In the genomic region with DNA sequence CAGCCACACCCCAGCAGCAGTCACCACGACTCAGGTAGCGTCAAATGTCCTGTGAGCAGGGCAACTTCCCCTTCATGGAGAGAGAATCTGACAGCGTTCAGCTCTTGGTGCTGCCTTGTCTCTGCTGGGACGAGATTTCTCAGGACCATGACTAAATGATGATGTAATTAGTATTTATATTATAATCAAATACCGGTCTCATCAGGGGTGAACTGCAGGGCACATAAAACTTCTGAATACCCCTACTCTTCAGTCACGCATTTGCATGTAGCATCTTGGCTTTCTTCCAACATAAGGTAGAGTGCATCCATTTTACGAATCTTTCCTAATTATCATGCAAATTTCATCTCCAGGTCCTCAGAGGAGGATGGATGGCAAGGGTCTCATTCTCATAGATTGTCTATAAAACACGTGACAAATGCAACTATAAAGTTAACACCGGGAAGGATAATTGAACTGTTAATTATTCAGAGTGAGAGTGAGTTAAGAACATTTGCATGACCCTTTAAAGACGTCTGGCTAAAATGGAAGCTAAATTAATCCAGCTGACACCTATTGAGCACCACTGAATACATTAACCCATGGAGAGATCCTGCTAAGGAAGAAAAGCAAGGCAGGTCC, we compare ENCODE assay signal across 21 mouse cellular contexts. TPM values are rescaled to one million over a fixed set of nuclear protein-coding genes. Genes with fewer than 3 reads are reported as not detected.
DNase-seq lines count a peak whose midpoint lies in the region; ATAC-seq lines count a peak whose summit lies in the region.
"Had no signal": no experiment of that assay in that cellular context is flagged by ENCODE, and none has a peak within 500 bp of the region (broad histone marks: within the 10 kb centered on the region; RNA-seq: fewer than 3 reads in every experiment).

No protein-coding gene starts in this region.

- no peaks in the 10 kb centered on the region for H3K4me1 ChIP-seq in forebrain, embryonic 15.5 days
- no peaks in the 10 kb centered on the region for H3K4me1 ChIP-seq in forebrain, embryonic 10.5 days
- H3K4me1 ChIP-seq in hindbrain, embryonic 12.5 days = no peaks in the 10 kb centered on the region
- H3K4me1 ChIP-seq in hindbrain, embryonic 10.5 days (replicated peaks) = no peaks in the 10 kb centered on the region
- H3K4me1 ChIP-seq in hindbrain, embryonic 13.5 days (replicated peaks) = peaks cover 4% of the 10 kb centered on the region; the same call in 1 of the 2 replicates
- H3K4me1 ChIP-seq in neural tube, embryonic 13.5 days (replicated peaks) = peaks cover 8% of the 10 kb centered on the region; the same call in 1 of the 2 replicates
- H3K4me1 ChIP-seq: embryonic facial prominence, embryonic 15.5 days had no signal

- no peaks in the 10 kb centered on the region for H3K36me3 ChIP-seq in forebrain, embryonic 15.5 days
- H3K36me3 ChIP-seq in forebrain, embryonic 10.5 days (replicated peaks) = no peaks in the 10 kb centered on the region
- H3K36me3 ChIP-seq in hindbrain, embryonic 12.5 days = no peaks in the 10 kb centered on the region
- no peaks in the 10 kb centered on the region for H3K36me3 ChIP-seq in hindbrain, embryonic 10.5 days
- H3K36me3 ChIP-seq in hindbrain, embryonic 13.5 days = no peaks in the 10 kb centered on the region
- no peaks in the 10 kb centered on the region for H3K36me3 ChIP-seq in neural tube, embryonic 13.5 days
- H3K36me3 ChIP-seq: embryonic facial prominence, embryonic 15.5 days had no signal

- no peak overlapping the region for H3K9ac ChIP-seq in forebrain, embryonic 15.5 days (replicated peaks)
- H3K9ac ChIP-seq in hindbrain, embryonic 12.5 days = no peak overlapping the region
- no peak overlapping the region for H3K9ac ChIP-seq in hindbrain, embryonic 13.5 days
- no peak overlapping the region for H3K9ac ChIP-seq in neural tube, embryonic 13.5 days
- H3K9ac ChIP-seq: embryonic facial prominence, embryonic 15.5 days had no signal

- H3K27me3 ChIP-seq in forebrain, embryonic 15.5 days = no peaks in the 10 kb centered on the region
- H3K27me3 ChIP-seq in forebrain, embryonic 10.5 days (ENCODE audit: poor library complexity, severe bottlenecking) = no peaks in the 10 kb centered on the region
- H3K27me3 ChIP-seq in hindbrain, embryonic 12.5 days = no peaks in the 10 kb centered on the region
- H3K27me3 ChIP-seq in hindbrain, embryonic 10.5 days (ENCODE audit: insufficient read depth, poor library complexity, severe bottlenecking) = no peaks in the 10 kb centered on the region
- no peaks in the 10 kb centered on the region for H3K27me3 ChIP-seq in hindbrain, embryonic 13.5 days
- H3K27me3 ChIP-seq in neural tube, embryonic 13.5 days = no peaks in the 10 kb centered on the region
- H3K27me3 ChIP-seq: embryonic facial prominence, embryonic 15.5 days had no signal

- WGBS in forebrain, embryonic 15.5 days = 24% methylated on average over 10 of the region's 10 CpGs
- 81% methylated on average over 10 of the region's 10 CpGs for WGBS in forebrain, embryonic 10.5 days
- WGBS in hindbrain, embryonic 12.5 days = 49% methylated on average over 10 of the region's 10 CpGs
- WGBS in hindbrain, embryonic 10.5 days = 80% methylated on average over 10 of the region's 10 CpGs
- 38% methylated on average over 10 of the region's 10 CpGs for WGBS in hindbrain, embryonic 13.5 days
- 26% methylated on average over 10 of the region's 10 CpGs for WGBS in neural tube, embryonic 13.5 days

- H3K27ac ChIP-seq in forebrain, embryonic 15.5 days (replicated peaks) = 0 out of 2 replicates have a peak overlapping the region, but pooled peaks have one; percentile 11
- H3K27ac ChIP-seq in forebrain, embryonic 10.5 days = no peak overlapping the region
- H3K27ac ChIP-seq in hindbrain, embryonic 12.5 days = no peak overlapping the region
- H3K27ac ChIP-seq in hindbrain, embryonic 10.5 days = no peak overlapping the region
- no peak overlapping the region for H3K27ac ChIP-seq in hindbrain, embryonic 13.5 days
- 0 out of 2 replicates have a peak overlapping the region, but pooled peaks have one; percentile 46 for H3K27ac ChIP-seq in neural tube, embryonic 13.5 days (replicated peaks)
- H3K27ac ChIP-seq: embryonic facial prominence, embryonic 15.5 days; gastrocnemius, adult 2 months had no signal

- H3K4me2 ChIP-seq in forebrain, embryonic 15.5 days (replicated peaks) = no peak overlapping the region
- H3K4me2 ChIP-seq in hindbrain, embryonic 12.5 days (replicated peaks) = no peak overlapping the region
- no peak overlapping the region for H3K4me2 ChIP-seq in hindbrain, embryonic 13.5 days
- no peak overlapping the region for H3K4me2 ChIP-seq in neural tube, embryonic 13.5 days
- H3K4me2 ChIP-seq: embryonic facial prominence, embryonic 15.5 days had no signal

- no peak overlapping the region for H3K4me3 ChIP-seq in forebrain, embryonic 15.5 days
- H3K4me3 ChIP-seq in forebrain, embryonic 10.5 days = no peak overlapping the region
- H3K4me3 ChIP-seq in hindbrain, embryonic 12.5 days = no peak overlapping the region
- H3K4me3 ChIP-seq in hindbrain, embryonic 10.5 days = no peak overlapping the region
- no peak overlapping the region for H3K4me3 ChIP-seq in hindbrain, embryonic 13.5 days
- H3K4me3 ChIP-seq in neural tube, embryonic 13.5 days = no peak overlapping the region
- H3K4me3 ChIP-seq: embryonic facial prominence, embryonic 15.5 days; erythroblast, embryonic 14.5 days; gastrocnemius, adult 2 months had no signal

- ATAC-seq in forebrain, embryonic 15.5 days (replicated peaks) = 0 out of 2 replicates have a peak, but pooled peaks have one; percentile 26
- ATAC-seq in hindbrain, embryonic 12.5 days (ENCODE audit: low FRiP score) = peak; percentile 46; the same call in 1 of the 2 replicates
- ATAC-seq in hindbrain, embryonic 13.5 days (ENCODE audit: low FRiP score) = 0 out of 2 replicates have a peak, but pooled peaks have one; percentile 39
- peak; percentile 59 for ATAC-seq in neural tube, embryonic 13.5 days (ENCODE audit: low read depth)
- ATAC-seq: intestine, embryonic 16.5 days had no signal

- H3K9me3 ChIP-seq in forebrain, embryonic 15.5 days = no peaks in the 10 kb centered on the region
- H3K9me3 ChIP-seq in forebrain, embryonic 10.5 days = no peaks in the 10 kb centered on the region
- H3K9me3 ChIP-seq in hindbrain, embryonic 12.5 days (replicated peaks) = peaks cover 3% of the 10 kb centered on the region; the same call in 1 of the 2 replicates
- H3K9me3 ChIP-seq in hindbrain, embryonic 10.5 days = no peaks in the 10 kb centered on the region
- peaks cover 3% of the 10 kb centered on the region; the same call in 1 of the 2 replicates for H3K9me3 ChIP-seq in hindbrain, embryonic 13.5 days
- H3K9me3 ChIP-seq in neural tube, embryonic 13.5 days = no peaks in the 10 kb centered on the region
- H3K9me3 ChIP-seq: embryonic facial prominence, embryonic 15.5 days had no signal

- DNase-seq in forebrain, embryonic 10.5 days (ENCODE audit: extremely low spot score, low spot score) = no peak
- DNase-seq in hindbrain, embryonic 10.5 days (ENCODE audit: low spot score) = no peak
- no peak for DNase-seq in layer of hippocampus, postnatal 36 days
- DNase-seq: adrenal gland, adult 2 months; adrenal gland, postnatal 36 days; cerebellum, adult 11 months; cerebellum, adult 8-10 months; cerebellum, postnatal 14 days; embryo, embryonic 11 days; gastrocnemius, adult 2 months; gastrocnemius, postnatal 25 days; heart, postnatal 10 days; heart, postnatal 4 days; kidney, adult 2 months had no signal

RNA-seq across cellular contexts. Expression of a gene that starts 17.0 kb away (rescaled TPM):
- polyA plus RNA-seq in forebrain, embryonic 15.5 days (2015; fragmentation: Nextera tagmentation; extraction: Ambion mirVana) = 85.6 and 85.8 TPM in 2 replicates
- 22.9 and 28.2 TPM in 2 replicates for polyA plus RNA-seq in forebrain, embryonic 10.5 days (2016; fragmentation: Nextera tagmentation; extraction: Ambion mirVana)
- polyA plus RNA-seq in hindbrain, embryonic 12.5 days (2016; fragmentation: Nextera tagmentation; extraction: Ambion mirVana) = 82.4 and 99.6 TPM in 2 replicates
- 28.2 and 44.4 TPM in 2 replicates for polyA plus RNA-seq in hindbrain, embryonic 10.5 days (2016; fragmentation: Nextera tagmentation; extraction: Ambion mirVana)
- 126 TPM in 2 replicates for polyA plus RNA-seq in hindbrain, embryonic 13.5 days (2015; fragmentation: Nextera tagmentation; extraction: Ambion mirVana)
- polyA plus RNA-seq in neural tube, embryonic 13.5 days (2015; fragmentation: Nextera tagmentation; extraction: Ambion mirVana) = 108 and 123 TPM in 2 replicates
- total RNA-seq in layer of hippocampus, postnatal 36 days (2021) = 10 to 100 TPM; 48.7 to 59.2 TPM

RNA-seq across cellular contexts. Expression of a gene that starts 40.3 kb away (rescaled TPM):
- polyA plus RNA-seq in forebrain, embryonic 15.5 days (2015; fragmentation: Nextera tagmentation; extraction: Ambion mirVana) = 1,253 and 1,277 TPM in 2 replicates
- polyA plus RNA-seq in forebrain, embryonic 10.5 days (2016; fragmentation: Nextera tagmentation; extraction: Ambion mirVana) = 202 and 227 TPM in 2 replicates
- polyA plus RNA-seq in hindbrain, embryonic 12.5 days (2016; fragmentation: Nextera tagmentation; extraction: Ambion mirVana) = 592 and 600 TPM in 2 replicates
- 287 and 400 TPM in 2 replicates for polyA plus RNA-seq in hindbrain, embryonic 10.5 days (2016; fragmentation: Nextera tagmentation; extraction: Ambion mirVana)
- 1,231 and 1,258 TPM in 2 replicates for polyA plus RNA-seq in hindbrain, embryonic 13.5 days (2015; fragmentation: Nextera tagmentation; extraction: Ambion mirVana)
- 1,095 and 1,278 TPM in 2 replicates for polyA plus RNA-seq in neural tube, embryonic 13.5 days (2015; fragmentation: Nextera tagmentation; extraction: Ambion mirVana)
- total RNA-seq in layer of hippocampus, postnatal 36 days (2021) = 100 to 1,000 TPM; 825 to 952 TPM
- polyA plus RNA-seq: erythroblast, embryonic 14.5 days had no signal

Comparison
In these comparisons a context has a peak if more than half of its experiments do, and no peak if none do; other contexts are left out.
1. H3K27ac ChIP-seq: peak in forebrain, embryonic 15.5 days (single experiment) and neural tube, embryonic 13.5 days (single experiment); none in forebrain, embryonic 10.5 days (single experiment), hindbrain, embryonic 12.5 days (single experiment), hindbrain, embryonic 10.5 days (single experiment) and hindbrain, embryonic 13.5 days (single experiment).
2. Peak in every context shown above with its lines, with median percentiles within 50 percentile points of each other: ATAC-seq.